Mouse (Mus musculus): ENCODE measurements around the gene Serpinb6b.

DNA sequence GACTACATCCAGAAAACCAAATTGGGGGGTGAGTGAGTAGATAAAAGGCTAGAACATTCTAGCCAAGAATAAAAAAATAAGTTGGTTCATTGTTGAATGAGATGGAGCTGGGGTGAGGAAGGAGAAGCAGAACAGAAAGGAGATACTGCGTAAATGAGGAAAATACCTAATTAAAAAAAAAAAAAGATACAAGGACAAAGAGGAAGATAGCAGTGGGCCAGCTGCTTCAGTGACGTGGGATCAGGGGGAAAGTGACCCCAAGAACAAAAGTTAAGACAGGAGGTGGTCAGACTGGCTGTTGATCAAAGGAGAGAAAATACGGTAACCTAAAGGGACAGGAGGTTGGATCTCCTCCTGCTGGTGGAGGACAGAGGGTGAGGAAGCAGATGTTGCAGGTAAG, 37.9 kb downstream of the Serpinb6b start, which contains the start of gene Serpinb9:
- TF ChIP-seq CTCF (IDR thresholded peaks at IDR 0.05; ENCODE audit: insufficient read depth, low read depth, low read length) (no peak), POLR2A (IDR thresholded peaks at IDR 0.05; ENCODE audit: insufficient read depth, low read depth, low read length) (no peak)

Measured in olfactory bulb, adult 2 months (tissue).